Mouse (Mus musculus) gastrocnemius, postnatal 10 days (tissue): ENCODE results near the gene Nav2. TPM values are rescaled to one million over a fixed set of nuclear protein-coding genes. Genes with fewer than 3 reads are reported as not detected.

Experiments used
- DNase-seq: peaks from one replicate; pipeline ENCODE4 v3.0.0; 2021; ENCODE audit warnings: mixed read lengths
- total RNA-seq, 2 experiments: library from RNA; stranded (reverse); gene quantifications; 2 replicates each; pipeline ENCODE4 v1.2.3; 2021

The Nav2 gene
- total RNA-seq, 2 experiments from 2014 or later = 55.8 to 80.1 TPM

DNA sequence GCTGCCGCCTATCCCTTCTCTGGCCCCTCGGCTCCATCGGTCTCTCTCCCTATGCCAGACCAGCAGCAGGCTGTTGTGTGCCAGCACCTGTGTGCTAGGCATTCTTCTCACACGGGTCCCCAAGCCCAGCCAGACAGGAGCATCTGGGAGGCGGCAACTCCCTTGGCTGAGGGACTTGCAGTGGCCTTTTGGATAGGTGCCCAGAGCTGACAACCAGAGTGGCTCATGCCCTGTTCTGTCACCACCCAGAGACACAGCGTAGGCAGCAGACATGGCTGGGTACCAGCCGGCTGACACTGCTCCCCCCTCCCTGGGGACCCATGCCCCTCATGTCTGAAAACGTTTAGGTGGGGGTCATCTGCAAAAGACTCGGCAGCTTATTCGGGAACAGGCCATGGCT is 146.8 kb downstream of the Nav2 start:
- DNase-seq = no peak

DNA sequence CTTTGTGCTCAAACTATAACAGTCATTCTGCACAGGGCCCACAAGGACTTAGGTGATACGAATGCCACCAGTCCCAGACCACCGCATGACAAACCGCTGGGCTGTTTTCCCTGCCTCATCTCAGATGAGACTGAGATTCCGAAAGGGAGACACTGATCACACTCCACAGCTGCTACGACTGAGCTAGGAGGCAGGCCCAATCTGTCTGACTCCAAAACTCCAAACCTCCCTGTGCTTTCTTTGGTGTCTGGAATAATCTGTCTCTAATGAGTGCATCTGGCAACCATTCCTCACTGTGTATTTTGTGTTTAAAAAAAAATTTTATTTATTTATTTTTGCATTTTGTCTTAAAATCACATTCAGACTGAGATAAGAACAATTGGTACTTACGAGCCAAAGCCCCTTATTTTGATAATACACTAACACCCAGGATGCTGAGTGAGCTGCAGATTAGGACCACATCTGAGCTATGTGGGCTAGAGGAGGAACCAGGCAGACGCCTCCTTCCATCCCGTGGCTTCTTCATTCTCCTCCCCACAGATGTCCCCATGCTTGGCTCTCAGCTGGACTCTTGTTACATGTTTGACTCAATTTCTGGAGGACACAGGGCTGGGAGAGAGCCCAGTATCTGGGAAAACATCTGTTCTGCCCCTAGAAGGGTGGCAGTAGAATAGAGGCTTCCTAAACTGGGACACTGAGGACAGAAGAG is 149.9 kb downstream of the Nav2 start:
- no peak for DNase-seq

DNA sequence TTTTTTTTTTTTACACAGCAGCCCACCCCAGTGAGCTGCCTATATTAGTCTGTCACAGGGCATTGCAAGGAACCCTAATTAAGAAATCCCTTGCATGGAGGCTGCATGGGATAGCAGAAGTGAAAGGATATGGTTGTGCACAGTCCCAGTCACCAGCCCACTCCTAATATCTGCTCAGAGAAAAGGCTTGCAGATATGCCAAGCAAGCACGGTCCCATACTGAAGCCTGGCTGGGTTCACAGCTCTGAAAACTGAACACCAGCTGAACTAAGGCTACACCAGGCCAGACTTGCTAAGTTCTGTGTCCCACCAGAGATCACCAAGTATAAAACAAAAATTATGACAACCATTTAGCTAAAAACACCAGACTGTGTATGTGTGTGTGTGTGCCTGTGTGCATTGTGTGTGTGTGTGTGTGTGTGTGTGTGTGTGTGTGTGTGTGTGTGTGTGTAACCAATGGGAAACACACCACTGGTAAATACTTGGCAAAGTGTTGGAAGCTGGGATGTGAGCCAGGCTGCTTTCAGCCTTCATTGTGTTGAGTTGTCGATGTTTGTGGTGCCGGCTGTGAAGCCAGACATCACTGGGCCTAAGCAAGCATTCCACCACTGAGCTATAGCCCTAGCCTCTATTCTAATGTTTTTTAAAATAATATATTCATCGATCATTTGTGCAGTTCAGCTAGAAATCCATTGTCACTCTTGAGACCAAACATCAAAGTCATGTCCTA is 156.4 kb downstream of the Nav2 start:
- no peak for DNase-seq

DNA sequence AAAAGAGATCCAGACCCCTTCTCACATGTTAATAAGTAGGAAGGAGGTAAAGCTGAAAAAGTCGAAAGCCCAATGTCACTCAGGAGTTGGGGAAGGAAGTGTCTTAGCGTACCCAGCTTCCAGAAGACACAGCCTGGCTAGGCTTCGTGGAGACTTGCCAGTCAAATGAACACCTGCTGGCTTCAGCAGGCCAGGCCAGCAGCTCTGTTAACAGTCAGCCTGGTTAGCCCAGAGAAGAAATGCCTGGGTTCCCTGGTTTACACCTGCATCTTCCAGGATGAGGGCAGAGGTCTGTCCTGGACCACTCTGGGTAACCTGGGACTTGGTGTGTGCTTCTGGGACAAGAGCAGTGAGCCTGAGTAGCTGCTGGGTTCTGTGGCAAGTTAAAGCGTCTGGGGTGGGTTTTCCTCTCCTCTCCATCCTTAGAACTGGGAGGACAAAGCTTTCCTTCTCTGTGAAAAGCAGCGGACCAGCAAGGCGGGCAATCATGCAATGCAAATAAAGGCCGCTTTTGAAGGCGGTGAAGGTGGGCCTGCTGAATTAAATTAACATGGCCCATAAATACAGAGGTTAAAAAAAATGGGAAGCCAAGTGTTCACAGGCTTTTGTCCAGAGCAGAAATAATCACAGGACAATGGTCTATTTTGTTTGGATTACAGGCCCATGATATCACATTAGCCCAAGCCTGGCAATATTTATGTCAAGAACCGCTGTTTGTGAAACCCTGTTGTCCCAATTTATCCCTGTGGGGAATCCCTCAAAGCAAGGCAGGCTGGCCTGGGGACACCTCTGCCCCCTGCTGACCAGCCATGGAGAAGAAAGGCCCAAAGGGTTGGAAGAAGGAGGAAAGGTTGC is 157.3 kb downstream of the Nav2 start:
- DNase-seq = no peak

DNA sequence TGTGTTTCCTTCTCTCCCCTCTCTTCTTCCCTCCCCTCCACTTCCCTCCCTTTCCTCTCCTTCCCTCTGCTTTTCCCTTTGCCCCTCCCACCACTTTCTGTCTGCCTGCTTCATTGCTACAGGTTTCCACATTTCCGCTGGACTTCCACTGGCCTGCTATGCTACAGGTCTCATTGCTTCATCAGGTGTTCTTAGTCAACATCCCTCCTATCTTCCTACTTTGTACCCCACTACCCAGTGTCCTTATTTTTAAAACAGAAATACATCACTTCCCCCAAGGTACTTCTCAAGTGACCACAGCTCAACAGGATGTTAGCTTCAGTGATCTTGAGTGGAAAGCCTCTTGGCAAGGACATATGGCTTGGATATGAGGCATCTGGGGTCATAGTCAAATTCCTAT is 158.3 kb downstream of the Nav2 start:
- no peak for DNase-seq

DNA sequence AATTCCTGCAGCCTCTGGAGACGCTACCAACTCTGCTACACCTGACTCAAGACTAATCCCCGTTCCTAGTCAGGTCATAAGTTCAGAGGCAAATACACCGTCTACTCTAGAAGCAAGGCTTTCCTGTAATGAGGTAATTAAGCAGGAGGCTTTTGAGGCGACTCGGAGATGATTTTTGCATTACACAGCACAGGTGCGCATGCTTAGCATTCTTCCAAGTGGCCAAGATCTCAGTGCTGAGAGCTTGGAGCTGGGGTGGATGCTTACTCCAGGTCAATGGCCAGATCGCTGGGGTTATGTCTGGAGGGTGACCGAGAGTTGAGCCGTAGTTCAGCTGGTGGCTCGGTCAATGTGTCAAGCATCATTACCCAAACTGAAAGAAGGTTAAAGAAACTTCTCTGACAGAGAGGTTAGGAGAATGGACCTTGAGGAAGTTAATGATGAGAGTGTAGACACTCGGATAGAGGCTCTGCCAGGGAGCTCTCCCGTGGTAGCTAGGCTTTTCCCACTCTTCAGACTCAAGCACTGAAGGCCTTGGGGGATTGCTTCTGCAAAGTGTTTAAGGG is 161.0 kb downstream of the Nav2 start:
- DNase-seq = no peak

DNA sequence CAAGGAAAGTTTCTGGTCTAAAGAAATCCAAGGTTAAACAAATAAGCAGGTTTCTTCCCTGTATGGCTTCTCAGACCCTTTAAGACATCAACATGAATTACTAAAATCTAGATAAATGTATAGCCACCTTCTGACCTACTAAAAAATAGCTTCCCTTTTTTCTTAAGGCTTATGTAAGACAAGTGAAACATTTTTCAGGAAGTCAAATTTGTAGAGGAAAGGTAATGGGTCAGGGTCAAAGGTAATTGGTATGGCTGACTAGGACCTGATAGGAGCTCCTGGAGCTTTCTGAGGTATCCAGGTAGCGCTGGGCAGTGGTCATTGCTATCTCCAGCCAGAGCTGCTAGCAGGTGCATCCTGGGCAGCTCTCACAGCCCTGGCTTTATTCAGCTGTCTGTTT is 162.1 kb downstream of the Nav2 start:
- no peak for DNase-seq

DNA sequence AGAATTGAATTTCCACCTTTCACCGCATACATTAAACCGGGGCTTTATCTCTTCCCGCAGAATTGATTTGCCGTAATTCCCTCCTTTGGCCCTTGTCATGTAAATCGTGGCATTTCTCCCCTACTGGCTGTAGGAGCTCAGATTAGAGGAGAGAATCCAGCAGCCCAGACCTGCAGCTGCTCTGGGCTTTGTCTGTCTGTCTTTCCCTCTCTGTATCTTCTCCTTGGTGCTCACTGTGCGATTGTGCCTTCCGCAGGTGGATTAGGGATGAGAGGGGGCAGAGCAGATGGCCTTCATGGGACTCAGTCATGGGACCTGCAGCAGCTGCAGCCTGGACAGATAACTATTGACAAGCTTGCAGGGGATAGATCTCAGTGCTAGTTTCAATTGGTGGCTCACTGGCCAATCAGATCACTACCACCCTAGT is 162.6 kb downstream of the Nav2 start:
- DNase-seq = no peak

DNA sequence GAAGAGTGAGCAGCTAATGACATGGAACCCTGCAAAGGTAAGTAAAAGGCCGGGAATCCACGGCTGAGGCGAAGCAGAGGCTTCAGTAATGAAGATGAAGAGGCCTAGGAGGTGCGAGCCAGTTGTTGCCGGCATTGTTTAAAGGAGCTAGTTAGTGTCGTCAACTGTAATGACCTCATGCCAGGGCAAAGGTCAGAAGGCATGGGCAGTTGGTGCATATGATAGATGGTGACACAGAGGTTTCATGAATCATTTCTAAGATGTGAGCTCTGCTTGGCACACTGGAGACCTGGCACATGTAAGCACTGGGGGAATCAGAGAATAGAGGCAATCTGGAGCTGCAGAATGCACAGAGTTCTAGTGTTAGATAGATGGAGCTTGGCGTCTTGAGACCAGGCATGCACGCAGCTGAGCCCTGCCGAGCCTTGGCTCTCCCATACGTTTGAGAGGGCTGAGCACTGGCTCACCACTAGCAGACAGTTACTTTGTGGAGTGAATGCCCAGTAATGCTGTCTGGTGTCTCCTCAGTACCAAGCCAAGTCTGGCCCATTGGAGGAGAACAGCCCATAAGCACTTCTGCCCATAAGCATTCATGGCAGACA is 166.9 kb downstream of the Nav2 start:
- DNase-seq = no peak

DNA sequence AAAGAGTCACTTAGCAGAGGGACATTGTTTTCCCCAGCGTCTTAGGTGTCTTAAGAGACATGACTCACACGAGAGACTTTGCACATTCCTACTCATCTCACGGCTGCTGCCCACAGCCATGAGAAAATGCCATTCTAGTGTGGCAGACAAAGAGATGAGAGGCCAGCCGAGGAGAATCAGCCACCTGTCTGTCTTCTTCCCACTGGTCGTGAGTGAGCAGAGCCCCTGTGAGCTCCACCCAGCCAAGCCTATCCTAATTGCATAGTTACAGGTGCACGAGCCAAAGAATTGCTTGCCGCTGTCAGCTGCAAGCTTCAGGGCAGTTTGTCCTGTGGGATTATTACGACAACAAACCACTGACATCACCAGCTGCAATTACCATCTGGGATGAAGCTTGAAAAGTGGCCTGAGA is 167.8 kb downstream of the Nav2 start:
- DNase-seq = no peak

DNA sequence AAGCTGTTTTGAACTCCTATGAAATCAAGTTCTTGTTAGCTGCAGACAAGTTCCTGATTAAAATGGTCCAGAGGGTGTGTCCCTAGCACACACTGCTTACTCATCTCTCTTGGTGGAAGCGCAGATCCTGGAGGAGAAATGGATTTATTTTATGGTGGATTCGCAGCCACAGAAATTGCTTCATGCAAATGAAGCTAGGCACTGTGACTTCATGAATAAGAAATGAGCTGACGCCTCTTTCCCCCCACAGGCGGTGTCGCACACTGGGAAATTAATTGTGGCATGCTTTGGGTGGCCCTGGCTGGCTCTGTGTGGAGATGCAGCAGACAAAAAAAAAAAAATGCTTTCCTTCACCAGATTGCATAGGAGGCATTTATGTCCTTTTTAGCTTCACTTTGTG is 170.4 kb downstream of the Nav2 start:
- DNase-seq = no peak

DNA sequence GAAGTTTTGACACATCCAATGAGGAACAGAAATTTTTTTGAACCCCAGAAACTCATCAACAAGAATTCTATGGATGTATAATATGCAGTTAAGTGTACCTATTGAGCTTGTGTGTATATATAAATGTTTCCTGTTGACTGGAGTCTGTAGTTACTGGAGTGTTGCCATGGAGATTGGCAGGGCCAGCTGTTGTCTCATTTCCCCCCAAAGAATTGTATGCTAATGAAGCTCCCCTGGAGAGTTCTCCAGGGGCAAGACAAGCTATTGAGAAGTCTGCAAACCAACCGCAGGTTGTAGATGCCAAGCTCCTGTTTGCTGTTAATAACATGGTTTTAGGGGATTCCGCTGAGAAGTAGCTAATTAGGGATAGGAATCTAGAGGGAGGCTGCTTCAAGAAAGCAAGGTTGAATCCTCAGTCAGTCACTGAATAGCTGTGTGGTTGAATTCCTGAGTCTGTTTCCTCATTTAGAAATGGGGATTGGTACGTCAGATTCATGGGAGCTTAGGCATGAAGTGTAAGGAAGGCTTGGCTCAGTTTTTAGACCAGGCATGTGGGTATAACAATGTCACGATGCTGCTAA is 174.2 kb downstream of the Nav2 start:
- no peak for DNase-seq

DNA sequence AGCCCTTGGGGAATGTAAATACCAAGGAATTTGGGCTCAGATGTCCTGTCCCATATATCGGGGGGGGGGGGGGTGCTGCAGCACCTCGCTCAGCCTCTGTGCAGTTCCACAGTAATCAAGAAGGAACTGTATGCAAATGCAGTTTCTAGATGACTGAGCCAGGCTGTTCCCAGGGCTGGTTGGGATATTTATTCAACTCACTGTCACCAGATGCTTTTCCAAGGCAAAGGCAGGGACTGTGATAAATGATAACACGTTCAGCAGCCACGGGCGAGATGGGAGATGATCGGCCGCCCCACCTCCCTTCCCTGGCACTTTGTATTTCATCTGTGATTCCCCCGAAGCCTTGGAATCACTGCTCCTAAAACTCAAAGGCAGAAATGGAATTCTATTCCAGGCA is 176.3 kb downstream of the Nav2 start:
- no peak for DNase-seq

DNA sequence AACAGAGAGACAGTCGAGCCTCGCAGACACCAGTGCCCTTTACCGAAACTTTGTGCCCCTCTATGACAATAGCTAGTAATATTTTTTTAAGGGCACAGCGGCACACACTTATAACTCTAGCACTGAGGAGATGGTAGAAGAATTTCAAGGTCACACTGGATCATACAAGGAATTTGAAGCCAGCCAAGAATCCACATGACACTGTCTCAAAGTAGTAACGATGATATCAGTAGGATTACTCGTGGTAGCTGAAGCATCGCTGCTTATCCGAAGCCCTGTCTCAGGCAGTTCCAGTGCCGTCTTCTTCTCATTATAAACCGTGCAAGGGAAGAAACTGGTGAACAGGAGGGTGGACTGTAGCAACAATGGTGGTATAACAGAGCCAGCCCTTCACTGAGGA is 177.2 kb downstream of the Nav2 start:
- DNase-seq = no peak

DNA sequence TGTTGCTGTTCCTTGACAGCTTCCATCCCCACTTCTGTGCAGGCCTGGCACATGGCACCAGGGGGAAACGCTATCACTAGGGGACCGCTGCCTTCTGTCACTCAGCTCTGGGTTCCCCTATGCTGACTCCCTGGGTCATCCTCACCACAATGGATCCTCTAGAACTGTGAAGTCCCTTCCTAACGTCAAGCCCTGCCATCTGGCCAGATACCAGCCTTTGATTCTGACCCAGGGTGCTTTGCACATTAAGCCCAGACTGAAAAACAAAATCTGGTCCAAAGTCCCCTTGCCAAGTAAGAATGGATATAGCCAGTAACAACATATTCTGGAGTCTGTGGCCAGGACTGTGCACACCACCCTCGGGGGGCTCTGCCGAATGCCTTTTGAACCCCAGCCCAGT is 178.6 kb downstream of the Nav2 start:
- DNase-seq = no peak

DNA sequence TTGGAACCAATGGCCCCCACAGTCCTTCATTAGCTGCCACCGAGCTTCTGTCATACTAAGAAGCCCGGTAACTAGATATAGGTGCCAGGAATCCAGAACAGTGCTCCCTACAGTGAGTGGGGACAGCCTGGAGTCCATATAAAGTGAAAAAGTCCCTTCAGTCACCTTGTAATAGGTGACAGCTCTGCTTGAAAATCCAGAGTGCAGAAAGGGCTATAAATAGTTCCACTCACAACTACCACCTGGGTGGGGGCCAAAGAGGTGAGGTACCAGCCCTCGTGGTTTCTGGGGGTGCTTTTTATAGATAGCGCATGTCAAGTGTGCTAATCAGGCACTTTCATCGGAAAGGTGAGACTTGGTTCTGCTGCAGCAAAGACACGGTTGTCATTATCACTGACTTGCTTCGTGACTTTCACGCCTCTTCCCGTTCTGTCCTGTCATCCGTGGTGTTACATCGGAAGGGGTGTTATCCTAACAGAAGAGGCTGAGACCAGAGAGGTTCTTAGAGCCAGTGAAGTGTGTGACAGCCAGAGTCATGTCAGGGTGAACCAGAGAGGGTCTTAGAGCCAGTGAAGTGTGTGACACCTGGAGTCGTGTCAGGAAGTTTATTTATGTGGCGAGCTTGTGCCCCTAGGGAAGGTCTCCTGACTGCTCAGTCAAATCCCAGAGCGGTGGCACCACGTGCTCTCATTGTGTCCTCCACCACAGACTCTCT is 179.8 kb downstream of the Nav2 start:
- DNase-seq = no peak

DNA sequence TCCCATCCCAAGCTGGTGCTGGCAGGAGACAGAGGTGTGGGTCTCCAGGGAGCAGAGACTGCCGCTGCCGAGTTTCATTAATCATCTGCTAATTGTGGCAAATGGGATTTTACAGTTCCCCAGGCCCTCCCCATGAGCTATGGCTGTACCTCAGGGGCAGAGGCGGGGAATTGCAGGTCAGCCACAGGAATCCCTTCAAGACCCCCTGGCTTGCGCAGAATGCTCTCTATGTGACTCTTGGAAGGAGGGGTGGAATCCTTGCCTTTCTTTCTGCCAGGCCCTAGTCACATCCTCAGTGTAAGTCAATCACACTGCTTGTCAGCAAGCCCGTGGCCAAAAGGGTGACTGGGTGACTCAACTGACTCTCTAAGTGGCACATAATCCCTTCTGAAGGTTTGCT is 182.9 kb downstream of the Nav2 start:
- no peak for DNase-seq

DNA sequence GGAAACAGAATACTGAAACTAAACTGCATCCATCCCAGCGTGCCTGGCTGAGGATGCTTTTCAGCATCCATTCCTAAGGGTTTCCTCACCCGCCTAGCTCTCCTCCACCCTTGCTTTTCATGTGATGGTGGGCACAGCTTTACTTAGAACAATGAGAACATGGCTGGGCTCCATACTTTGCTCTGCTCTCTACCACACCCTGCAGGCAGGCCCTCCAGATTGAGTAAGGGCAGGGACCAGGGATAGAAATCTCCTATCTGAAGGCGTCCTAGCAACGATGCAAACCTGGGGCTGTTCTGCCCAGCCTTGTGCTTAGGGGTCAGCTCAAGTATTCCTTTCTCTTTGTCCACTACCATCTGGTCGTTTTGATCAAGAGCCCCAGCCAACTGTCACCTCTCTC is 183.4 kb downstream of the Nav2 start:
- DNase-seq = no peak

DNA sequence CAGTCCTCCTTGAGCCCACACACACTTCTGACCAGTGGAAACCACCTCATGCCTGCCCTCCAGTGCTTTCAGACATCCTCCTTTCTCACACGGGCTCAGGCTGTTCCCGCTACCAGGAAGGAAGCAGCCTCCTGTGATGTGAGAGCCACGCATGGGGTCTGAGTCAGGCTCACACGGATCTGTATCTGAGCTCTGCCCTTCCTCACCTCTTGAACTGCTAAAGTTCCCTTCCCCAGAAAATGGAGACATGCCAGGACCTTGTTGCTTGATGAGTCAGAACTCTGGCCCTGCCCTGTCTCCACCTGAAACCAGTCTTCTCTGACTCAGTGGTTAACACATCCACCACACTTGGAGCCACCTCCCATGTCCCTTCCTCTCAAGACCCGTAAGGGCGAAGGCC is 185.1 kb downstream of the Nav2 start:
- no peak for DNase-seq

DNA sequence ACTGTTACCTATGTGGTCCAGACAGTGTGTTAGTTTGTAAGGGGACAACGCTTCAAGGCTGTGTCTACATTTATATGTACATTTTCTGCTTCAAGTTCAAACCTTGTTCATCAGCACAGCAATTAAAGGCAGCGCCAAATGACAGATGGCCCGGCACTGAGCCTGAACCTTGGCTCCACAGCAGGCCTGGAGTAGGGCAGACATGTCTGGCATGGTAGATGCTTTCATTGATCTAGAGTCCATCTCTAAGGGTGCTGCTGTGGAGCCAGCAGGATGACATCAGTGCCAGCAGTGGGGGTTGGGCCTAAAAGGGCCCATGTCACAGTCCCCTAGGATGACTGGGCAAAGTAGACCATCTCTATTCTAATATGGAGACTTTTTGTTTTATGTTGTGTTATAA is 186.0 kb downstream of the Nav2 start:
- DNase-seq = no peak

DNA sequence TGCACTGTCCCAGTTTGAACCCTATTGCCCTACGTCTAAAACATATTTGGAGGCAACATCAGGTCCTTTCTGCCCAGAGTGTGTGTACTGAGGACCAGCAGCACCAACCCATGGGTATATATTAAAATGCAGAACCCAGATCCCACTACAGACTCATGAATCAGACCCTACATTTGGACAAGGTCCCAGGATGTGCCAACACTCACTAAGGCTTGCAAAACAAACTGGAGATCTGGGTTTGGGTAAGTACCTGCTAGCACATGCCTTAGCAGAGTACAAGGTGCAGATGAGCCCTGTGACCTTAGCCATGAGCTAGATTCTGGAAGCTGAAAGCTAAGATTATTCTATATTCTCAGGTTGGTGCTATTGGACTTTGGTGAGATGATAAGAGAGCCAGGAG is 192.8 kb downstream of the Nav2 start:
- DNase-seq = no peak
